Mouse (Mus musculus) embryonic facial prominence, embryonic 11.5 days (tissue): Measurements from ENCODE around the gene Flii. TPM values are rescaled to one million over a fixed set of nuclear protein-coding genes. Genes with fewer than 3 reads are reported as not detected.

Experiments
- ATAC-seq: fragments of 200-750 bp; cut with Nextera tagmentation; replicated peaks from 2 replicates; pipeline ENCODE4 v1.8.0; 2017; ENCODE audit warnings: low read depth; ENCODE audit not compliant: insufficient number of reproducible peaks, low FRiP score, low TSS enrichment
- DNase-seq: peaks from one replicate; pipeline ENCODE4 v3.0.0-alpha.2; 2015; ENCODE audit warnings: low spot score
- H3K27ac ChIP-seq: fragments of 300-500 bp; sonication (generic); replicated peaks from 2 replicates; pipeline ENCODE4 v1.5.1; 2014; ENCODE audit warnings: mild to moderate bottlenecking, low read depth, low read length, control low read depth
- H3K27me3 ChIP-seq: fragments of 300-500 bp; sonication (generic); 2 replicates; pipeline ENCODE4 v1.6.1; 2014; ENCODE audit warnings: mild to moderate bottlenecking, low read length, moderate library complexity, mixed read lengths; ENCODE audit not compliant: control insufficient read depth, insufficient read depth
- H3K36me3 ChIP-seq: fragments of 300-500 bp; sonication (generic); replicated peaks from 2 replicates; pipeline ENCODE4 v1.6.1; 2014; ENCODE audit warnings: low read depth, mild to moderate bottlenecking, low read length, moderate library complexity, mixed read lengths; ENCODE audit not compliant: control insufficient read depth, insufficient read depth
- H3K4me1 ChIP-seq: fragments of 300-500 bp; sonication (generic); 2 replicates; pipeline ENCODE4 v1.6.1; 2014; ENCODE audit warnings: low read length, mixed read lengths; ENCODE audit not compliant: control insufficient read depth, insufficient read depth
- H3K4me2 ChIP-seq: fragments of 300-500 bp; sonication (generic); 2 replicates; pipeline ENCODE4 v1.6.1; 2014; ENCODE audit warnings: low read depth, mild to moderate bottlenecking, control low read depth, low read length, moderate library complexity
- H3K4me3 ChIP-seq: fragments of 300-500 bp; sonication (generic); 2 replicates; pipeline ENCODE4 v1.5.1; 2014; ENCODE audit warnings: low read depth, low read length, control low read depth
- H3K9ac ChIP-seq: fragments of 300-500 bp; sonication (generic); replicated peaks from 2 replicates; pipeline ENCODE4 v1.6.1; 2014; ENCODE audit warnings: mild to moderate bottlenecking, control low read depth, low read length
- H3K9me3 ChIP-seq: fragments of 300-500 bp; sonication (generic); replicated peaks from 2 replicates; pipeline ENCODE4 v1.6.1; 2016; ENCODE audit warnings: mild to moderate bottlenecking, low read length, inconsistent platforms, mixed read lengths; ENCODE audit not compliant: control insufficient read depth
- WGBS: fragments of 180-500 bp; shearing (Covaris S2); extraction: QIAGEN DNeasy Blood & Tissue Kit; methylation state at CpG from one replicate; pipeline ENCODE4 v1.1.7; 2014; 5-methylcytosine and 5-hydroxymethylcytosine counted together
- polyA plus RNA-seq: library from polyadenylated mRNA; unstranded; fragments of >200 nt; fragmentation: Nextera tagmentation; extraction: Ambion mirVana; gene quantifications from 2 replicates; pipeline ENCODE4 v1.2.1, GENCODE M21; 2014

The Flii gene
- polyA plus RNA-seq, 1 experiment from 2014 or later: 50.5 TPM

DNA sequence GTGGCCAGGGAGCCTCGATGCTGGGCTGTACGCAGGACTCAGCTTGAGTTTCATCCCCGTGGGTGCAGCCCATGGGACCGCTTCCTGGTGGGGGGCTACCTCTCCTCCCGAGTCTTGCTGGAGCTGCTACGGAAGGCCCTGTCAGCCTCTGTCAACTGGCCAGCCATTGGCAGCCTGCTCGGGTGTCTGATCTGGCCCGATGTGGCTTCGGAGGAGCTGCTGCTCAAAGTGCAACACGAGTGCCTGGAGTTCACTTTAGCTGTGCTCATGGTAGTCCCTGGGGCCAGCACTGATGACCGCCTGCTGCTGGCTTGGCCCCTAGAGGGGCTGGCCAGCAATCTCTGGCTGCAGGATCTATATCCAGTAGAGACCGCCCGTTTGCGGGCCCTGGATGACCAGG lies 4.2 kb upstream of the Flii start:
- no peak overlapping the region for H3K27ac ChIP-seq
- H3K4me2 ChIP-seq: no peak overlapping the region
- DNase-seq (no peak), ATAC-seq (no peak)
- no peak overlapping the region for H3K9ac ChIP-seq
- 88% methylated on average over 14 of the region's 14 CpGs for WGBS
- no peaks in the 10 kb centered on the region; the same call in 1 of the 2 replicates for H3K36me3 ChIP-seq
- peaks cover 3% of the 10 kb centered on the region; the same call in 1 of the 2 replicates for H3K4me1 ChIP-seq
- no peaks in the 10 kb centered on the region for H3K27me3 ChIP-seq
- no peaks in the 10 kb centered on the region for H3K9me3 ChIP-seq
- H3K4me3 ChIP-seq: no peak overlapping the region

DNA sequence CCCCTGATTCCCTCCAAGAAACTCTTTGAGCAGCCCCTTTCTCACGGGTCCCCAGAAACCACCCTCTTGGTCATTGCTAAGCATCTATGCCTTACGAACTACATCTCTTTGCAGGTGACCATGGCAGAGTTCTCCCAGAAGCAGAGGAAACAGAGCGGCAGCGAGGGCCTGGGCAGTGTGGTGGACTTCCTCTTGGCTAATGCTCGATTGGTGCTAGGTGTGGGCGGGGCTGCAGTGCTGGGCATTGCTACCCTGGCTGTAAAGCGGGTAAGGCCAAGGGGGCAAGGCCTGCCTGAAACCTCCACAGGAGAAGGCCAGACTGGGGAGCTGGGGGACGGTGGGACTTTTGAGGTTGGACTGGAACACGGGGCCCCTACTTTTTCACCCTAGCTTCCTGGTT lies 3.1 kb upstream of the Flii start:
- Histone ChIP-seq H3K4me1 (peaks cover 3% of the 10 kb centered on the region; the same call in 1 of the 2 replicates), H3K4me3 (no peak overlapping the region), H3K4me2 (no peak overlapping the region), H3K9ac (no peak overlapping the region), H3K27me3 (no peaks in the 10 kb centered on the region), H3K27ac (no peak overlapping the region), H3K36me3 (no peaks in the 10 kb centered on the region; the same call in 1 of the 2 replicates), H3K9me3 (no peaks in the 10 kb centered on the region)
- ATAC-seq (no peak), DNase-seq (no peak)
- 88% methylated on average over 9 of the region's 9 CpGs for WGBS

DNA sequence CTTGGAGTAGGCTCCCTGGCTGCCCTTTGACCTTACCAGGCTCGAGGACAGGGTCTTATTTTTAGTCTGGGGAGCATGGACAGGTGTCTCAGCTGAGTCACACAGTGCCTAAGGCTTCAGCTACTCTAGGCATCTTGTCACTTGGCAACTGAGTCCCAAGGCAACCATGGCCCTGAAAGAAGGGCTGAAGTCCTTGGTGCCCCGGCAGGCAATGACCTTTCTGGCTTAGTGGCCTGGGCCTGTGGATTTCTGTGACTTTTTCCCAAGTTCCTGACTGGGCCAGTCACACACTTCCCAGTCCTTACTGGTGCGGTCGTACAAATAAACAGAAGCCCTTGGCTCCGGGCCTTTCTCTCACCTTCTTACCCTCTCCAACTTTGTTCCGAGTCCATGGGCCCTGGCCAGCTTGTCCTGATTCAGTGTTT lies 2.2 kb upstream of the Flii start:
- H3K9me3 ChIP-seq: no peaks in the 10 kb centered on the region
- DNase-seq (no peak), ATAC-seq (no peak)
- no peak overlapping the region for H3K9ac ChIP-seq
- H3K27me3 ChIP-seq: no peaks in the 10 kb centered on the region
- peaks cover 3% of the 10 kb centered on the region; the same call in 1 of the 2 replicates for H3K4me1 ChIP-seq
- H3K36me3 ChIP-seq: no peaks in the 10 kb centered on the region; the same call in 1 of the 2 replicates
- WGBS: 74% methylated on average over 6 of the region's 6 CpGs
- H3K4me2 ChIP-seq: no peak overlapping the region
- H3K4me3 ChIP-seq: peak overlapping the region; percentile 67
- H3K27ac ChIP-seq: no peak overlapping the region

DNA sequence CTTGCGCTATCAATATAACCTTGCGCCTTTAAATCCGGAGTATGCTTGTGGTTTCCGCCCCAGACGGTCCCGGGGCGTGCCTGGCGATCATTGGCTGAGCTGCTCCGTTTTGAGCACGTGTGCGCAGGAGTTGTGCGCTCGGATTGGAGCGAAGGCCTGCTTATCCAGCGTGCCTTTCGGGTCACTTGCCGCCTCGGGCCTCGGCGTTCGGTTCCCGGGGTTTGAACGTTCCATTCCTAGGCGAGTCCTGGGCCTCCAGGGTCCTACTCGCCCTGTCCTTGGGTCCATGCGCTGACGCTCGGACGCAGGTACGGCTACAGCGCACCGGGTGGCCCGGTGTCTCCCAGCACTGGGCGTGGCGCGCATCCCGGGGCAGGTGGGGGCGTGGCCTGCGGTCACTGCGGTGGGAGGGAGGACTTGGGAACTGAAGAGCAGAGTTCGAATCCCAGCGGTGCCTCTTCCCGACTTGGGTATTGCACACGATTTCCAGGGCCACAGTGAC lies 1.2 kb upstream of the Flii start, which contains the start of gene Mief2:
Gene Mief2, plus strand, starts transcription at position 139 of the 502 bp plus-strand sequence.
- DNase-seq: peak; percentile 96
- Histone ChIP-seq H3K36me3 (peaks cover 2% of the 10 kb centered on the region), H3K4me1 (peaks cover 3% of the 10 kb centered on the region; the same call in 1 of the 2 replicates), H3K27me3 (no peaks in the 10 kb centered on the region), H3K4me2 (peak within 1 kb of the TSS; percentile 78), H3K4me3 (peak within 1 kb of the TSS; percentile 86), H3K27ac (peak within 1 kb of the TSS; percentile 76), H3K9ac (peak within 1 kb of the TSS; percentile 91), H3K9me3 (no peaks in the 10 kb centered on the region)
- peak; percentile 91 for ATAC-seq
- WGBS: under 1% methylated on average over 44 of the region's 44 CpGs

DNA sequence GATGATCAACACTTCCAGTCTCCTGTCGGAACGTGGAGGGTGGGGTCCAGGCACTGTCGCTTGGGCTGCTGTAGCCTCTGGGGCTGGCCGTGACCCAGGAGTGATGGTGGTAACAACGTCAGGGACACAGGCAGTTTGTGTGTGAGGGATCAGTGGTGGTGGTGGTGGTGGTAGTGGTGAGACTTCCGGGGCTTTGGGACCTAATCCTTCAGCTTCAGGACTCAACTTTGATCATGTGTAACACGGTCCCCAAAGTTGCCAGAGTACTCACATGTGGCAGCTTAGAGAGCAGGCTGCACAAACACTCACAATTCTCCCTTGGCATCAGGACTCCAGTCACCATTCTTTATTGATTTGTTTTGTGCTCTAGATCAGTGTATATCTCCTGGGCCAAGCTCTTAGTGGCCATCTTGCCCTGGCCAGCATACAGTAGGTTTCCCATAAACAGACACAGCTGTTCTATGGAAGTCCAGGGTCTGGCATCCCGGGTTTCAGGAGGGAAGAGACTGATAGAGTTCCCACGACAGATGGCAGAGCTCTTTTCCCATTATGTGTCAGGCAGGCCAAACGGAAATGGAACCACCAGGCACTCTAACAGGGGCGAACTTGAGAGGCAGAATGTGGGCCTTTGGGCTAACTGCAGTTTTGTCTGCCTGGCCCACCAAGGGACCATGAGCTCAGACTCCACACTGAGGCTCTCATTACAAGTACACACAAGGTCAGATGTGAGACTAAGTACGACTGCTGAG lies 503 bp upstream of the Flii start:
- WGBS: 5% methylated on average over 12 of the region's 12 CpGs
- Histone ChIP-seq H3K4me3 (peak overlapping the region; percentile 86), H3K4me2 (peak overlapping the region; percentile 78), H3K4me1 (peaks cover 3% of the 10 kb centered on the region; the same call in 1 of the 2 replicates), H3K27ac (peak overlapping the region; percentile 76), H3K9me3 (no peaks in the 10 kb centered on the region), H3K9ac (peak overlapping the region; percentile 91), H3K27me3 (no peaks in the 10 kb centered on the region), H3K36me3 (peaks cover 3% of the 10 kb centered on the region)
- ATAC-seq (peak; percentile 4; the same call in 1 of the 2 replicates), DNase-seq (peak; percentile 1)

DNA sequence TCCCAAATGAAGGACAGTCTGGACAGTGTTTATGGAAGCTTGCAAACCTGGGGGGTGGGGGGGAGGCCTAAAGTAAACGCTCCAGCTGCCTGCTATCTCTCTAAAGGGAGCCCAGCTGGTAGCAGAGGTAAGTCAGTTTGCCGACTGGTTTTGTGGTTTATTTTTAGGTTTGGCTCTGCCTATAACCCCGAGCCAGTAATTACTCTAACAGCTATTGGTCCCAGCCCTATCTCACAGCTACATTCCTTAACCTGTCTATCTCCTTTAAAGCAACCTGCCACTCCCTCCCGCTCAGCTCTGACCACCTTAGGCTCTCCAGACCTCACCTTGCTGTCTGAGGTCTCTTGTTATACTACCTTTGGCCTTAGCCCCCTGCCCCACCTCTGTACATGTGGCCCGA lies 7.8 kb downstream of the Flii start:
- DNase-seq (no peak), ATAC-seq (no peak)
- no peaks in the 10 kb centered on the region for H3K9me3 ChIP-seq
- H3K4me3 ChIP-seq: no peak overlapping the region
- H3K27ac ChIP-seq: no peak overlapping the region
- no peaks in the 10 kb centered on the region for H3K4me1 ChIP-seq
- no peaks in the 10 kb centered on the region for H3K27me3 ChIP-seq
- 83% methylated on average over 5 of the region's 5 CpGs for WGBS
- peaks cover 22% of the 10 kb centered on the region for H3K36me3 ChIP-seq
- H3K9ac ChIP-seq: no peak overlapping the region
- no peak overlapping the region for H3K4me2 ChIP-seq

DNA sequence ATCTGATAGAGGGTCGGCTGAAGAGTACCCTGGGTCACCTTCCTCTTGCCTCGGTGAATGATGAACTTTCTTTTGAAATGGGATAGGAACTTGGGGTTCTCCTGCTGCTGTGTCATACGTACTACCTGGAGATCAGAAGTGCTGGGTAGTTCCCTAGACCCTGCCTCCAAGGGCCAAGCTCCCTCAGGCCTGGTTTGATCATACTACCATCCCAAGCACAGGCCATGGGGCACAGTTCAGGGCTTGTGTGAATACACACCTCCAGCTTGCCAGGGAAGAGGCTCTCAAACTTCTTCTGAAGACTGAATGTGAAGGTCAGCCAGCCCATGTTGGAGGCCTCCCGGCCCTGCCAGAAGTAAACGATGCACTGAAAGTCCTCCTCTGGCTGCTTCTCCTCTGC lies 11.2 kb downstream of the Flii start:
- ATAC-seq (no peak), DNase-seq (no peak)
- Histone ChIP-seq H3K9me3 (no peaks in the 10 kb centered on the region), H3K4me2 (no peak overlapping the region), H3K4me1 (no peaks in the 10 kb centered on the region), H3K4me3 (no peak overlapping the region), H3K9ac (no peak overlapping the region), H3K36me3 (peaks cover 40% of the 10 kb centered on the region), H3K27ac (no peak overlapping the region), H3K27me3 (no peaks in the 10 kb centered on the region)
- 92% methylated on average over 5 of the region's 5 CpGs for WGBS

DNA sequence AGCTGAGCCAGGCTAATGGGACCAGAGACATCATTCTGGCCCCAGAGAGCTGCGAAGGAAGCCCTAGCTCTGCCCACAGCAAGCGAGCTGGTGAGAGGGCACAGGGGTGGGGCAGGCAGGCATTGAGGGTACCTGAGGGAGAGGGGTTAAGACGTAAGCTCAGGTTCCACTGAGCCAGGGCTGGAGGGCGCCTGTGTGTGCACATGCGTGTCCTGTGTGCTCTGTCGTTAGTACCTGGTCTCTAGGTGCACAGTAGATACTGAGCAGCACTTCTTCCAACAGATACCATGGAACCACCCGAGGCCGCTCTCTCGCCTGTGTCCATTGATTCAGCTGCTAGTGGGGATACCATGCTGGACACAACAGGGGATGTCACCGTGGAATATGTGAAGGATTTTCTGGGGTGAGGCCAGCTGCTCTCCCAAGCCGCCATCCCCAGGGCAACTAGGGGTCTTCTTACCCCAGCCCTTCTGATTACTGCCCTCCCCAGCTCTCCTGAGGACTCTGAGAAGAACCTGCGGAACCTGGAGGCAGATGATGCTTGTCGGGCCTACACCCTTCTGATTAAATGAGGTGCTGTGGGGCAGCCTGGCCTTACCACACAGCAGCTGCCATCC lies 14.3 kb downstream of the Flii start:
- no peak overlapping the region for H3K4me3 ChIP-seq
- DNase-seq (no peak), ATAC-seq (no peak)
- 92% methylated on average over 13 of the region's 13 CpGs for WGBS
- H3K4me1 ChIP-seq: no peaks in the 10 kb centered on the region
- H3K4me2 ChIP-seq: no peak overlapping the region
- peaks cover 60% of the 10 kb centered on the region for H3K36me3 ChIP-seq
- no peaks in the 10 kb centered on the region for H3K27me3 ChIP-seq
- H3K9ac ChIP-seq: no peak overlapping the region
- H3K27ac ChIP-seq: no peak overlapping the region
- no peaks in the 10 kb centered on the region for H3K9me3 ChIP-seq
